Mouse (Mus musculus) telencephalon, adult 2 months (tissue): ENCODE measurements around the gene Syt8.
"Not testable (repeated sequence)": the region's sequence is repeated elsewhere in the genome, so short reads cannot be mapped to it uniquely, and the experiment has no call there.

Experiments
- DNase-seq: peaks from one replicate; pipeline ENCODE4 v3.0.0-alpha.2; 2011; ENCODE audit warnings: low read depth, low spot score

The Syt8 gene

DNA sequence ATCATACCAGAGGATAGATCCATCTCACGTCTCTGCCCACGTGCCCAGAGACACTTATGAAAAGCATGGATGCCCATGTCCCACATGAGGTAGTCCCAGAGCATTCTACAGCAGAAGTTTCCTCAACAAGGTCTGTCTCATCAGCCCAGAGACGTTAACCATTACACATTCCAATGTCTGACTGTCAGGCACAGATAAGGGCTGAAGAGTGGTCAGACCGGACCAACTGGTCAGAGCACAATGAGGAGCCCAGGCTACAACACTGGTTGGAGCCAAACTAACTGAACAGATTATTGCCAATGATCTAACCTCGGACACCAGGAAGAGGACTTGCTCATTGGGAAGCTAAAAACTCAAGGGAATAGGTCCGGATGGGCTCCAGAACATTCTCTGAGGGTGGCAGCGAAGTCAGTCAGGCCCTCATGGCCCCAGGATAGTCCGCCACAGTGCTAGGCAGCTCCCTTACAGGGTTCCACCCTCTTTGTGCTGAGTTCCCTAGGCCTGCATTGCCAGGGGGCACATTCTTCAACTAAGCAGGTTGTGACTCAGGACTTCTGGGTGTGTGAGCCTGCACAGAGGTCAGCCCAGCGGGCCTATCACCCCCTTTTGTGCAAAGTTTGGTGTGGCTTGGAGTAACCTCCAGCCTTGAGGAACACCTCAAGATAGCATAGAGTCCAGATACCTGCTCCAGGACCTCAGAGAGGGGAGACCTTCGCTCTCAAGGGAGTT is at the start of gene Syt8:
TSS of gene Syt8 (plus strand) at position 714 of the 729 bp plus-strand sequence.
- no peak for DNase-seq

DNA sequence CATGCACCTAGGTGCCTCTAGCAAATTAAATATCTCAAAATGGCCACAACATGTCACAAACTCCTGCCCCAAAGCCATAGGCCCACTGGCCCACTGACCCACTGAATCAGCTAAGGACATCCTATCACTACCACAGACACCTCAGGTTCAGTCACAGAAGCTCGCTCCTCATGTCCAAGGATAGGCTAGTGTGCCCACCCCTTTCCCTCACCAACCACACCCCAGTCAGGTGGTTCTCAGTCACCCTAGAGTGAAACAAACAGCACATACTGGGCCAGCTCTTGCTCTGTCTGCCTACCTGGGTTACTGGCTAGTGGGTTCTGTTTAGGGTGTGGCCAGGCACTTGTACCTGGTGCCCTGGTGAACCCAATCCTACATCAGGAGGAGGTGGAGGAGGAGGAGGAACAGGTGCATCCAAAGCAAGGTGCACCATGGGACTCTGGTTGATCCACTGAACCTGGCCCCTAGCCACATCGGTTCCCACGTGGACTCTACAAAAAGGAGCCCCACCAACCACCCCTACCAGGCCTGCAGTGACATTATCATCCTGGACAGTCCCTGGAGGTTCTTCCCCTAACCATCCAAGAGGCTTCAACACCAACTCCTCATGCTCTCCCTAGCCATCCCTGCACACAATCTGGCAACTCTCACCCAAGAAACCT is 48.8 kb upstream of the Syt8 start:
- no peak for DNase-seq

DNA sequence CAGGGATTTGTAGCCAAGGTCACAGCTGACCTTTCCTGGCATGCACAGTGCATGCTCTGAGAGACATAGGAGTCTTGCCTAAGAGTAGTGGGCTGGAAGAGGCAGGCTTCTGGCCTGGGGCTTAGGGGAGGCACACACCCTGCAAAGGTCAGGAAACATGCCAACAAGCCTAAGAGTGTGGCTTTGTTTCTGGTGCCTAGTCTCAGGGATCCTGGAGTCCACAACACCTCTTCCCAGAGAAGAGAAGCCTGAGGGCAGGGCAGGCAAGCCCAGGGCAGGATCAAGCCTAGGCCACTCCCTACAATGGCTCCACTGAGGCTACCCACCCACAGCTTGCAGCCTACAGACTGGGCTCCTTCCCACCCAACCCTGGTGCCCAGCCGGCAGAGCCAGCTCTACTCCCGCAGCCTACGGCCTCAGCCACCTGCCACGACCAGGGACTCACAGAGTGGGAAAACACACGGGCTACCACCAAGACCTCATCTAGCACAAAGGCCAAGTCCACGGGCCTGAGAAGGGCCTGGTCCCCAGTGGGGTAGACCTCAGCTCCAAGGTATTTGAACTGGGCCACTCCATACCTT is 47.9 kb upstream of the Syt8 start:
- DNase-seq = no peak

DNA sequence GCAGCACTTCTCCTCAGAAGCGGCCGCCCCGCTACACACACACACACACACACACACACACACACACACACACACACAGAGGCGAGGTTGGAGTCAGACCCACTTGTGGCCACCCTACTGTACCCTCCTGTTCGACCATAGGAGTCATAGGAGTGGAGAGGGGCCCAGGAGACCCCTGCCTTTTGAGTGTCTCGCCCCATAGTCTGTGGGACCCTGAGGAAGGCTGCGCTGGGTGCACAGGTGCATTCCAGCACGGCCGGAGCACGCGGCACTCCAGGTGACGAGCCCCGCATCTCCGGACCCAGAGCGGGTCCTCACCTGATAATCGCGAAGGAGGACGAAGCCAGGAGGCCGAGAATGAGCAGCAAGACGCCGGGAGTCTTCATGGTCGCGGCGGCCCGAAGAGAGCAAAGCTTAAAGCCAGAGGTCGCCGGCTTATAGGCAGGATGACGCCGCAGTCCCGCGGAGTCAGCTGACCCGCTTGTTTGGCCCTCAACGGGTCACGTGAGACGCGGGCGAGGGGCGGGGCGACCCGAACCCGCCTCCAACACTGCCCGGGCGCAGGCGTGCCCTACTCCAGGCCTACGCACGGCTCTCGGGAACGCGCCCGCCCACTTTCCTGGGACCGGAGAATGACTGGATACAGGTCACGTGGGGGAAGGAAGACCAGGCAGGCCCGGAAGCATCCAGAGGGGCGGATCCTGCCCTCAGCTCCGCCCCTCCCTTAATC is 47.1 kb upstream of the Syt8 start, which contains the start of gene Ctsd:
TSS of gene Ctsd (minus strand) at position 620 of the 730 bp plus-strand sequence.
- peak; percentile 94 for DNase-seq

DNA sequence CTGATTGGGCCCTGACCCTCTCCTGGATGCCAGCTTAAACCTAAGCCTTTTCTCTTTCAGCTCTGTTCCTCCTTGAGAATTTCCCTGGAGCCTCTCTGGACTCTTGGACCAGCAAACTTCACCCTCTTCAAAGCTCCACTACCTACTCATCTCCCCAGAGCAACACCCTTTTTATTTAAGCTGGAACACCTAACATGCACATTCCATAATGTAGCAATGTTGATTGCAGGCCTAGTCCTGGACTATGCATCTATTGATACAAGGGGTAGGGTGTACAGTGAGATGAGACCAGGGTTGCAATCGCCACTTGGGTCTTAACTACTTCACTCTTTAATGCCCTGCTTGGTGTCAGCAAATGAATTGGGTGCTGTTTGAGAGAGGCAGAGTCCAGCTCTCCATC is 46.5 kb upstream of the Syt8 start:
- no peak for DNase-seq

DNA sequence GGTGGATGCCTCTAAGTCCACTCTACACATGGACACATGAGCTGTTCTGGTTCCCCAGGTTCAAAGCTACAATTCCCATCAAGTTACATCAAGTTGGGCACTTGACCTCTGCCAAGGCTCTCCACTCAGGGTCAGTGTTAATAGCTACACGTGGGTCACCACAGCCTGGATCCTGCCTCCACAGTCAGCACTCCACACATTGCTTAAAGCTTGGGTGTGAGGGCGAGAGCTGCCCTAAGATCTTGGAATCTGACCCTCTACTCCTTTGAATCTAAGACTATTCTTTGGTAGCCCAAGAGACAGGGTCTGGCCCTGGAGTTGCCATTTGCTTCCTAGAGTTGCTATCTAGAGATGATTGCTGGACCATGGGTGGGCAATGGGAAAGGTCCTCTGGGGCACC is 45.9 kb upstream of the Syt8 start:
- no peak for DNase-seq

DNA sequence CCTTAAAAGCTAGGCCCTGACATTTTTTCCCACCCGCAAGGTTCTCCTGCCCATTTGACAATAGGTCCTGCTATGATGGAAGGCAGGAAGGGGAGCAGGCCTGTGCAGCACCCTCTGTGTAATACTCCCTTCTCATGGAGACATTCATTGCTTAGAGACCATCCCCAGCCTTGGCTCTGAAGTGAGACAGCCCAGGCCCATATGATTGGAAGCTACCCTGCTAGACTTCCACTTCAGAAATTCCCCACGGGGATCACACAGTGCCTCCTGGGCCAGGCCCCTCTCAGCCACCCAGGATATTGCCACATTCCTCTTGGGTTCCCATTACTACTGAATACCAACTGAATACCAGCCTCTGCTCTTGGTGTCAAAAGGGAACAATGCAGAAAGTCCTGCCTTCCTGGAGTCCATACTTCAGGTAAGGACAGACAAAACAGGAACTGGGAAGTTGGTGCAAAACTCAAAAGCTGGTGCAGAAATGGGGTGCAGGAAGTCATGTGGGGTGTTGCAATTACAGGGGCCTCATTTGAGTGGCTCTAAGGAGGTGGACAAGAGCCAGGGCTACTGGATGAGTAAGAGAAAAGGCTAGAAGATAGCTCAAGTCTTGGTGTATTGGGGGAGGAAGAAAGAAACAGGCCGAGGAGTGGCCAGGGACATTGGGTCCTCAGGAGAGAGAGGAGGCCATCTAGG is 44.5 kb upstream of the Syt8 start:
- no peak for DNase-seq

DNA sequence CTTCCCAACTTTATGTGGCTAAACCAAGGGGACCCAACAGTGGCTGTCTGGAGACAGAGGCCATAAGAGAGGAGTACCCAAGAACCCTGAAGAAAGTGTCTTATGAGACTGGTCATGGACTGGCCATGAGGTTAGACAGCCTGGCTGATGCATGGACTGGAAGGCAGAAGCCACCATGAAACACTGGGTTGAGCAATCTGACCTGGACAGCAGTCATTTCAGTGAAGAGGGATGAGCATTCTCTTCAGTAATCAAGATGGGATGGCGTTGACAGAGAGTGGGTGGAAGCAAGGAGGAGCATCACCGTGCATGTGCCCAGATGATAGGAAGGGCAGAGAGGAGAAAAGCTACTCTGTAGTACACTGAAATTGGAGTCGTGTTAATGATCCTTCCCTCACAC is 43.5 kb upstream of the Syt8 start:
- DNase-seq = no peak

DNA sequence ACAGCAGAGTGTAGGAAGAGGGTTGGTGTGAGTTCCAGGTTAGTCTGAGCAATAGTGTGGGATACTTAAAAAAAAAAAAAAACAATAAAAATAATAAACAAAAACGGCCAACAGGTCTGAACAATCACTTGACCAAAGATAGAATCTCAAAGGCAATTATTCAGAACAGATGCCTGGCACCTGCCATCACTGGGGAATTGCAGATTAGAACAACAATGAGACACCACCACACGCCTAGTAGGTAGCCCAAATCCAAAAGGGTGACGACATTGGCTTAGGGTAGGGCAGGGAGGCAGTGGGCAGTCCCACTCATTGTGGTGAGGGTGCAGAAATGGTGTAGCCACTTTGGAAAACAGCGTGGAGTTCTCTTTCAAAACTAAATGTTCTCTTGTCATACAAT is 43.0 kb upstream of the Syt8 start:
- DNase-seq = no peak

DNA sequence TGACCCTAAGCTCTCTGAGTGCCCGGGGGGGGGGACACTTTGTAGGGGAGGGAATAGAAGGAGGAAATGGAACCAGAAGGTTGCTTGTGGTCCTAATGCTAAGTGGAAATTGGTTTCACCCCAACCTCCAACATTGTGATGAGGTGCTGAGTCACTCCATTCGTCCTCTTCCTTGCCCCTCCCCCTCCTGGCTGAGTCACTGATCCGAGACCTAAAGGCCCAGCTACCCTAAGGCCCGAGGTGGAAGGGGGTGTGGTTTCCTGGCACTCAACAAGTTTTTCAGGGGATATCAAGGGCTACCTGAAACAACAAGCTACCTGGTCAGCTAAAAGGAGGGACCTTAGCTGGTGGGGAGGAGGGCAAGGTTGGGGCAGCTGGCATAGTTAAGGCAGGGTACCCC is 41.5 kb upstream of the Syt8 start:
- no peak for DNase-seq

DNA sequence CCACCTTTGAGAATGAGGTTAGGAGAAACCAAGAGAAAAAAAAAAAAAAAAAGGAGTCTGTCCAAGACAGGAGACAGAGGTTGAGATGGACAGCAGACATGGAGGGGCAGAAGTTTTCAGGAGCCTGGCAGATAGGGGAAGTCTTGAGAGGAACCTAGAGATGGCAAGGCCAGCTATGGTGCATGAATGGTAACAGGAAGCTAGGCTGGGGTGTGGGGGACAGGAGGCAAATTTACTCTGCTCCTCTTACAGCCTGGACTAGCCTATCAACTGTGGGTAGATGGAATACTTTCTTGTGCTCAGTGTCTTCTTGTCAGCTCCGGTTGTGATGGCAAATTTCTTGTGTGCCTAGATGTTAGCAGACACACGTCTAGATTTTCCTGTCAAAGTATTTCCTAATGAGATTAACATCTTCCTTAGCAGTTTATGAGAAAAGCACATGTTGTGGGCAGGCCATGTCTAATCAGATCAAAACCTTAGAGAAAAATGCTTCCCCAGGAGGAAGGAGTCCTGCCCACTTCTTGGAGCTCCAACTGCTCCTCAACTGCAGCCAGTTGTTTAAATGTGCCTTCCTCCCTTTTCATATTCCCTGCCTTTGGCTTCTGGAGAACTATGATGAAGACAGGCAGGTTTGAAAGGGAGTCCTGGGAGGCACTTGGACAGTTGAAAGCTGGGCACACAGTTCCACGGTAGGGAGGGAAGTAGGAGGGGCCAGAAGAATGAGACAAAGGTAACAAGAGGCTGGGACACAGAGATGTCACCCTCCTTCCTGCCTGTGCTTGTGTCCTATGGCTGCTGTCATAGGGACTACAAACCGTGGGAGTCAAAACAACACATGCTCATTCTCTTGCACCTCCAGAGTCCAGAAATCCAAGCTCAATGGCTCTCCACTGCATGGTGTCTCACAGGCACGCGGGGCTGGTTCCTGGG is 40.1 kb upstream of the Syt8 start:
- no peak for DNase-seq

DNA sequence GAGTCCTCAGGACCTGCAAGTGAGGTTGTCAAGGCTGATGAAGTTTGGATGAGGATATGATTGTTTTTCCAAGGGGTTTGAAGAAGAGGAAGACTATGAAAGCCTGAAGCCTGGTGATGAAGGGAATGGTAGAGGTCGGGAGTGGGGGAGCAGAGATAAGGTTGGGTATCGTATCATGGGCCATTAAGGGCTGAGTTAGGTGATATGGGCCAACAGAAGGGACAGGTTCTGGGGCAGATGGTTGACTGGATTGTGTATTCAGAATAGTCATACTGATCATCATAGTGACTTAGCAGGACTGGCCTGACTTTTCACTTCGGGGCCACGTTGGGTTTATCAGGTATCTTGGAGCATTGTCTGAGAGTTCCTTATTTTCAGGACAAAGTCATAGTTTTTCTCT is 39.2 kb upstream of the Syt8 start:
- no peak for DNase-seq

DNA sequence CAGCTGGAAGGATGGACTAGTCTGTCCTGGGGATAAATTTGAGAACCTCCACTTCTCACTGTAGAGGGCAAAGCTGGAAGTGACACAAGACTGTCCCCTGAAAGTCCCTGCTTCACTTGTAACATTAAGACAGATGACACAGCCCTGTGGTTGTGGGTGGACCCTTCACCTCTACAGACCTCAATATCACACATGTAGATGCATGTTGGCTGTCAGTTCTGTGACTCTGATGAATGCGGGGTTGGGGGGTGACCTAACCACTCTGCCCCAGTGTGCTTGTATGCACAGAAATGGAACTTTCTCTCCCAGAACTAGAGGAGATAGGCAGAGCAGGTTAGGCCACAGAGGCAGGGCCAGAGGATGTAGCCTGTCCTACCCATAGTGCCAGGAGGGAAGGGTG is 38.0 kb upstream of the Syt8 start:
- no peak for DNase-seq

DNA sequence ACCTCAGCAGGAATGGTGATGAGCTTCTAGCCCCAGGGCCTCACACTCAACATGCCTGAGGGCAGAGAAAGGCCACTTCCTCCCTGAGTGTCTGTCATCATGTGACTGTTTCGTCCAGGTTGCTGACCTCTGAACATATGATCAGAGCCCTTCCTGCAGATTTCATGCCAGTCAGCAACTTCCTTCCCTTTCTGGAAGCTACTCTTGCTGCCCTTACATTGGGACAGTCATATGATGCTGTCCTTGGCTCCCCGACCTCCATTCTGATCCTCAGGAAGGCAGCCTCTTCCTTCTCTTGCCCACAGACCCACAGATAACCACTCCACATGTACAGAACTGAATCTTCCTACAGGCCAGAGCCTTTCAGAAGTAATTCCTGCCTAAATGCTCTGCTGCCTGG is 36.6 kb upstream of the Syt8 start:
- DNase-seq = no peak

DNA sequence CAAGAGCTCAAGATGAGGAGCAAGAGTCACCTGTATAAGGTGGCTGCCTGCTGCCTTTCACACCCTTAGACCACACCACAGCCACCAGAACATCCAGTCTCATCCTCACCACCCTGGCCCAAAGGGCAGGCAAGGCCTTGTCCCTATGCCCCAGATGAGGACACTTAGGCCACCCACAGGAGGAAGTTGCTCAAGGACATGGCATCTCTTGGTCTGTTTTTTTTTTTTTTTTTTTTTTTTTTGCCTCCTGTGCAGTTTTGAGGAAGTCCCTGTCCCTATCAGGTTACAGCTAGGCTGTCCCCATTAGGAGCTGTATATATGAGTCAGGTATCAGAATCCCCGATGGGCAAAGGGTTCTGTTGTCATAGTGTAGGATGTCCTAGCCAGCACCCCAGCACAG is 35.4 kb upstream of the Syt8 start:
- DNase-seq = no peak

DNA sequence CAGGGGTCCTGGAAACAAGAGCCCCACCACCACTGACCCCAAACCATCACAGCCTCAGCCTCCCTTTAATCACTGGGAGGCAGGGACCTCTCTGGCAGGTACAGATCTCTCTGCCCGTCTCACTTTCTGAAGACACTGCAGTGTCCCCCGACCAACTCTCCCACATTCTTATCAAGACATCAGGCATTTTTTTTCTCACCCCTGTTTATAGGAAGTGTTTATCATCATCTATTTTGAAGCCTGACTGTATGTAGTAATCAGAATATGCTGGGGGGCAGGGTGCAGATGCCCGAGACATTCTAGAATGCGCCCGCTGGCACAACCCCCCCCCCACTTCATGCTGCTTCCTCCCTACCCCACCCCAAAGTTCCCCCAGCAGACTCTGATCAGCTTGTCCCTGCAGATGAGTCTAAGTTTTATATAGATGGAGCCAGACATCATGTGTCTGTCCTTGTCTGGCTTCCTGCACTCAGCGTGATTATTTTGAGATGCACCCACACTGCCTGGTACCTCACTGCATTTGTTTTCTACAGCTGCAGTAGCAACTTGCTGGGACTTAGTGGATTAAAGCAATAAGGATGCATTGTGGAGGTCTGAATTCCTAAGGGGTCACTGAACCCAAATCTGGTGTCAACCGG is 34.4 kb upstream of the Syt8 start:
- DNase-seq = peak; percentile 58

DNA sequence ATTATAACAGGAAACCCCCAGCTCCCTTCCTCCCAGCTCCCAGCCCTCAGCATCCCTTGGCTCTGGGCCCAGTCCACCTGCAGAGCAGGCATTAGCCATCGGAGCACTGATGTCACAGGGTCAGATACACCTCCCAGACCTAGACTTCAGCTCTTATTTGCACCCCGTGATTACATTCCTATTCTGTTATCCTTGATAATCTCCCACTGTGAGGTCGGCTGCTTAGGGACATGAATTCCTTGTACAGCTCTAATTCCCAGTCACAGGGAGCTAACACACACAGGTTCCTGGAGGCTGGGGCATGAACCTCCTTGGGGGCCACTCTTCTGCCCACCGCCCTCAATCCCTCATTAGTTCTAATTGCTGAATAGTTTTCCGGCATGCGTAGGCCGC is 33.9 kb upstream of the Syt8 start:
- no peak for DNase-seq

DNA sequence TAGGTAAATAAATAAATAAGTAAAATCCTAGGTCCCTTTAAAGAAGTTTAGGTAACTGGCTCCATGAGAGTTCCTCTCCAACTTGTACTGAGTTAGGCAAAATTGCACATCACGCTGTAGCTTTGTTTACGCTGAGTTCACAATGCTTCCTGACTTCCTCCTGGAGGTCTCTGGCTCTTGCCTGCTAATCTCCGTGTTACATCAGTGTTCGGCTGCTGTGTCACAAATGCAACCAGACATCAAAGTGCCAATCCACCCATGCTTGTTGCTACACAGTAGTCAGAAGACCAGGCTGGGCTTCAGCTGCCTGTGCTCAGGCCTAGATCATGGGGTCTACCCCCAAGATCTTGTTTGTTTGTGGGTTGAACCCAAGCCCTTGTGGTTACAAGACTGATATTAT is 31.1 kb upstream of the Syt8 start:
- no peak for DNase-seq

DNA sequence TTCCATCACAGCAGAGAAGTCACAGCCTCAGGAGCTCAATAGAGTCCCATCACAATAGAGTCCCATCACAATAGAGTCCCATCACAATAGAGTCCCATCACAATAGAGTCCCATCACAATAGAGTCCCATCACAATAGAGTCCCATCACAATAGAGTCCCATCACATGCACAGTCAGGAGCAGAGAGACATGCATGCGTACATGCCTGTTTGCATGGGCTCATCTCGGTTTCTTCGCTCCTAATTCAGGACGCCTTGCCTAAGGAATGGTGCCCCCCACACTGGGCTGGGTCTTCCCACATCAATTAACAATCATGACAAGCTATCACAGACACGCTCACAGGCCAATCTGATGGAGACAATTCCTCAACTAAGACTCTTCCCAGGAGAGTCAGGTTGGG is 29.5 kb upstream of the Syt8 start:
- not testable (repeated sequence) for DNase-seq

DNA sequence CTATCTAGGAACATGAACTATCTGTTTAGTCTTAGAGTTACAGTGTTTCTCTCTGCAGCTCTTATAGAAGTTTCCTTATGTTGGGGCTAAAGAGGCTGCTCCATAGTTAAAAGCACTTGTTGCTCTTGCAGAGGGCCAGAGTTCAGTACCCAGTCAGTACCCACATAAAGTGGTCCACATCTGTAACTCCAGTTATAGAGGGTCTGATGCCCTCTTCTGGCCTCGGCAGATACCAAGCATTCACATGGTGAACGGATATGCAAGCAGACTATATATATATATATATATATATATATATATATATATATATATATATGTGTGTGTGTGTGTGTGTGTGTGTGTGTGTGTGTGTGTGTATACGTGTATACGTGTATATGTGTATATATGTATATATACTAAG is 26.7 kb upstream of the Syt8 start:
- no peak for DNase-seq
